Mouse (Mus musculus): ENCODE measurements around the gene Clcn7.
"Not testable (repeated sequence)": the region's sequence is repeated elsewhere in the genome, so short reads cannot be mapped to it uniquely, and the experiment has no call there.

- TF ChIP-seq POLR2AphosphoS2 (IDR thresholded peaks at IDR 0.05; ENCODE audit: low read length); RAD21 (IDR thresholded peaks at IDR 0.05; ENCODE audit: low read depth, low read length); MAFK (IDR thresholded peaks at IDR 0.05; ENCODE audit: borderline replicate concordance, low read depth, low read length); CHD1 (IDR thresholded peaks at IDR 0.05; ENCODE audit: low read depth, low read length); CTCF (IDR thresholded peaks at IDR 0.05 in 2 of 3, conservative IDR thresholded peaks at IDR 0.05 in 1 of 3; ENCODE audit: control insufficient read depth in 1 of 3, insufficient read depth in 1 of 3, low read depth in 2 of 3, low read length in 3 of 3, poor library complexity in 1 of 3, severe bottlenecking in 1 of 3); EP300 (IDR thresholded peaks at IDR 0.05; ENCODE audit: low read depth in 1 of 2, low read length in 2 of 2); TCF12 (IDR thresholded peaks at IDR 0.05; ENCODE audit: low read depth, low read length); POLR2A (IDR thresholded peaks at IDR 0.05; ENCODE audit: control insufficient read depth in 1 of 2, insufficient read depth in 1 of 2, low read depth in 1 of 2, low read length in 2 of 2, poor library complexity in 1 of 2); USF1 (IDR thresholded peaks at IDR 0.05; ENCODE audit: low read depth, low read length); TBP (IDR thresholded peaks at IDR 0.05; ENCODE audit: low read depth, low read length); ZKSCAN1 (IDR thresholded peaks at IDR 0.05; ENCODE audit: low read depth, low read length); E2F4 (IDR thresholded peaks at IDR 0.05; ENCODE audit: borderline replicate concordance, low read depth, low read length); UBTF (IDR thresholded peaks at IDR 0.05; ENCODE audit: borderline replicate concordance, insufficient read depth, low read depth, low read length): not testable (repeated sequence)
Observed at GRCm38 (mm10) chr17:25125442-25126060, 7.6 kb upstream of the Clcn7 start.
